Comparison of ENCODE assay signal across 11 mouse cellular contexts in genomic region chr6:103024006-103024405, GRCm38 (mm10).
DNase-seq lines count a peak whose midpoint lies in the region.
"Had no signal": no experiment of that assay in that cellular context is flagged by ENCODE, and none has a peak within 500 bp of the region (broad histone marks: within the 10 kb centered on the region; RNA-seq: fewer than 3 reads in every experiment).

No protein-coding gene starts in this region.

- intact Hi-C loops in heart, postnatal 14 days (cut with DNase I) = no loop called here

- peak; percentile 8 for DNase-seq in adrenal gland, postnatal 10 days
- DNase-seq in adrenal gland, postnatal 4 days (ENCODE audit: low spot score in 2 of 2) = no peak
- peak; percentile 1 for DNase-seq in kidney, postnatal 14 days
- DNase-seq in kidney, adult 11 months = no peak
- peak; percentile 26 for DNase-seq in Muller cell, postnatal 12 days (ENCODE audit: inconsistent ontology term)
- DNase-seq in gastrocnemius, postnatal 10 days = peak; percentile 8
- DNase-seq in heart, postnatal 14 days = no peak
- DNase-seq in yolk sac, embryonic 10.5 days (ENCODE audit: low spot score) = no peak
- DNase-seq: adrenal gland, postnatal 25 days; embryo, embryonic 11 days; liver, embryonic 13.5 days had no signal

Comparison
In these comparisons a context has a peak if more than half of its experiments do, and no peak if none do; other contexts are left out.
1. DNase-seq: peak in adrenal gland, postnatal 10 days (single experiment), kidney, postnatal 14 days (single experiment), Muller cell, postnatal 12 days (single experiment) and gastrocnemius, postnatal 10 days (single experiment); none in adrenal gland, postnatal 4 days (0 of 2), kidney, adult 11 months (single experiment), heart, postnatal 14 days (0 of 2) and yolk sac, embryonic 10.5 days (single experiment).